Mouse (Mus musculus): ENCODE results near the gene Ube2t. TPM values are rescaled to one million over a fixed set of nuclear protein-coding genes. Genes with fewer than 3 reads are reported as not detected.

Ube2t gene
- polyA plus RNA-seq, 1 experiment from 2014 or later: 58.0 TPM

DNA sequence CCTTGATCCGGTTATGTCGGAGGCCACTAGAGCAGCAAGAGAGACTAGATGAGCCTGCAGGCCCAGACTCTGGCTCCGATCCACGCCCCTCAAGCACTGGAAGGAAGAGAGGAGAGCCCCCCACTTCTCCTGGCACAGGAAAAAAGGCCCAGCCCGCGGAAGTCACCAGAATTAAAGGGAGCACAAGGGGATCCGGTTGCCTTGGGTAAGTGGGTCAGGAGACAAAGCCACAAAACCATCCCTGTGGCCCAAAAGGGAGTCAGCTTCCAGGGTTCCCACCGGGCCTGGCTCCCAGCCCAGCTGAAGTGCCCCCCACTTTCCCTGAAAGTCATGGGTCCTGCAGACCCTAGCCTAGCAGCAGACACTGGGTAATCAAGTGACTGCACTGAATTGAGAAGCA is 35.9 kb downstream of the Ube2t start:
- Histone ChIP-seq H3K27me3 (ENCODE audit: poor library complexity, severe bottlenecking) (peaks cover 10% of the 10 kb centered on the region), H3K27ac (no peak overlapping the region), H3K4me1 (peaks cover 14% of the 10 kb centered on the region), H3K9me3 (no peaks in the 10 kb centered on the region), H3K4me3 (no peak overlapping the region), H3K36me3 (replicated peaks) (no peaks in the 10 kb centered on the region)
- DNase-seq (ENCODE audit: extremely low spot score, low spot score): no peak
- WGBS: 90% methylated on average over 8 of the region's 8 CpGs

- no peaks in the 10 kb centered on the region for H3K36me3 ChIP-seq (replicated peaks)
- peaks cover 16% of the 10 kb centered on the region for H3K4me1 ChIP-seq
- H3K9me3 ChIP-seq: no peaks in the 10 kb centered on the region
- no peak overlapping the region for H3K4me3 ChIP-seq
- H3K27ac ChIP-seq: no peak overlapping the region
- no peak for DNase-seq (ENCODE audit: extremely low spot score, low spot score)
- no peaks in the 10 kb centered on the region; the same call in 1 of the 2 replicates for H3K27me3 ChIP-seq (ENCODE audit: poor library complexity, severe bottlenecking)
- WGBS: 82% methylated on average over 9 of the region's 9 CpGs
Observed at GRCm38 (mm10) chr1:135000527-135000926, 38.2 kb downstream of the Ube2t start.

GRCm38 (mm10) chr1:135003346-135003745 is 41.0 kb downstream of the Ube2t start:
- DNase-seq (ENCODE audit: extremely low spot score, low spot score): no peak
- Histone ChIP-seq H3K27me3 (ENCODE audit: poor library complexity, severe bottlenecking) (no peaks in the 10 kb centered on the region; the same call in 1 of the 2 replicates), H3K4me3 (no peak overlapping the region), H3K27ac (no peak overlapping the region), H3K36me3 (replicated peaks) (no peaks in the 10 kb centered on the region), H3K4me1 (peaks cover 10% of the 10 kb centered on the region), H3K9me3 (no peaks in the 10 kb centered on the region)
- 55% methylated on average over 4 of the region's 4 CpGs for WGBS

DNA sequence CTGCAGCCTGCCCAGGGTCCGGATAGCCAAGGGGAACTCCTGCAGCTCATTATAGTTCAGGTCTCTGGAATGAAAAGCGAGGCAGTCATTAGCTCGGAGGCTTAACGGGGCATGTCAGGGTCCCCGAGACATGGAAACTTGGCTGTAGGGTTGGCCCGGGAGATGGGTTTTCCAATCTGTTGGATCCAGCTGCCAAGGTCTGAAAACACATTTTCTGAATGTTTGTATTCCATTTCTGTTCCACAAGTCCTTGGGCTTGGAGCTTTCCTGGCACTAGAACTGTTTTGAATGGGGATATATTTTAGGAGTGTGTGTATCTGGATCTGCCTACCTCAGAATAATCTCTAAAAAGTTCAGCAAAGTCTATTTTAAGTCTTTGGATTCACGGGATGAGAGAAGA is 43.3 kb downstream of the Ube2t start:
- H3K4me1 ChIP-seq: peaks cover 10% of the 10 kb centered on the region
- 76% methylated on average over 7 of the region's 7 CpGs for WGBS
- no peaks in the 10 kb centered on the region for H3K9me3 ChIP-seq
- no peak overlapping the region for H3K4me3 ChIP-seq
- H3K36me3 ChIP-seq (replicated peaks): no peaks in the 10 kb centered on the region
- peaks cover 4% of the 10 kb centered on the region; the same call in 1 of the 2 replicates for H3K27me3 ChIP-seq (ENCODE audit: poor library complexity, severe bottlenecking)
- H3K27ac ChIP-seq: no peak overlapping the region
- no peak for DNase-seq (ENCODE audit: extremely low spot score, low spot score)

DNA sequence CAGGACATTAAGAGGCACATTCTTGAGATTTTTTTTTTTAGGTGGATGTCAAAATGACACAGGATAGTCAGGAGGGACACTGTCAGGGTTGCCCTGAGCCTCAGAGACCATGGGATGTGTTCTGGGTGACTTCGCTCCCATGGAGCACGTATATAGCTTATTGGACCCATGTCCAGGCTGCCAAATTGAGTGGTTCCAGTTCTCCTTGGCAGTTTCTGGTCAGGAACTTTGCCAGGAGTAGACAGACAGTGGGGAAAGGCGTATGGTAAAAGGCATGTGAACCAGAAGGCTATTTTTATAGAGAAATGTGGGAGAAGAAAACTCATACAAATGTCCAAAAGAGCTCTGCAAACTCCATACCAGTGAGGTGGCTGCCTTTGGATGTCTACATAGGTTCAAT is 47.5 kb downstream of the Ube2t start:
- H3K4me1 ChIP-seq: peaks cover 1% of the 10 kb centered on the region; the same call in 1 of the 2 replicates
- WGBS: 84% methylated on average over 3 of the region's 3 CpGs
- H3K9me3 ChIP-seq: no peaks in the 10 kb centered on the region
- no peak overlapping the region for H3K27ac ChIP-seq
- no peaks in the 10 kb centered on the region for H3K36me3 ChIP-seq (replicated peaks)
- H3K4me3 ChIP-seq: no peak overlapping the region
- DNase-seq (ENCODE audit: extremely low spot score, low spot score): no peak
- H3K27me3 ChIP-seq (ENCODE audit: poor library complexity, severe bottlenecking): peaks cover 4% of the 10 kb centered on the region; the same call in 1 of the 2 replicates

- 93% methylated on average over 5 of the region's 5 CpGs for WGBS
- Histone ChIP-seq H3K36me3 (replicated peaks) (no peaks in the 10 kb centered on the region), H3K9me3 (no peaks in the 10 kb centered on the region)
Observed at GRCm38 (mm10) chr1:135011912-135012311, 49.5 kb downstream of the Ube2t start.

DNA sequence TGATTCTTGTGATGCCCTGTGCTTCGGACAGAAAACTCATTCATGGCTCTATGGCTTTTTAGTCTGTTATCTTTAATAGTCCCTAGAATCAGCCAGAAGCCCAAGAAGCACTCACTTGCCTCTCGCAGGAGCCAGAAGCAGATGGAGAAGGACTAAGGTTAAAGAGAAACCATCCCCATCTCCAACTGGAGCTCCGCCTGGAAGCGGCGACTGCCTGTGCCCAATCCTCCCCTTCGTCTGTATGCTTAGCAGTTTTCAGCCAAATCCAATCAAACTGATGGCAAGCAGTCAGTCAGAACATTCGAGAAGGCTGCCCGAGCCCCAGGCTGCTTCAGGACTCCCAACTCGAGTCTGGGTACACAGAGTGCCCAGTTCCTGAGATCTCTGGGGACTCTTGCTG is 50.1 kb downstream of the Ube2t start:
- DNase-seq (ENCODE audit: extremely low spot score, low spot score): no peak
- Histone ChIP-seq H3K4me1 (peaks cover 5% of the 10 kb centered on the region; the same call in 1 of the 2 replicates), H3K9me3 (no peaks in the 10 kb centered on the region), H3K27ac (no peak overlapping the region), H3K4me3 (no peak overlapping the region), H3K36me3 (replicated peaks) (no peaks in the 10 kb centered on the region), H3K27me3 (ENCODE audit: poor library complexity, severe bottlenecking) (peaks cover 4% of the 10 kb centered on the region; the same call in 1 of the 2 replicates)
- 82% methylated on average over 9 of the region's 9 CpGs for WGBS

More at GRCm38 (mm10) chr1:135011912-135012311, 49.5 kb downstream of the Ube2t start:
- DNase-seq (ENCODE audit: extremely low spot score, low spot score): no peak
- Histone ChIP-seq H3K27me3 (ENCODE audit: poor library complexity, severe bottlenecking) (peaks cover 4% of the 10 kb centered on the region; the same call in 1 of the 2 replicates), H3K4me3 (no peak overlapping the region), H3K27ac (no peak overlapping the region), H3K4me1 (peaks cover 5% of the 10 kb centered on the region; the same call in 1 of the 2 replicates)

DNA sequence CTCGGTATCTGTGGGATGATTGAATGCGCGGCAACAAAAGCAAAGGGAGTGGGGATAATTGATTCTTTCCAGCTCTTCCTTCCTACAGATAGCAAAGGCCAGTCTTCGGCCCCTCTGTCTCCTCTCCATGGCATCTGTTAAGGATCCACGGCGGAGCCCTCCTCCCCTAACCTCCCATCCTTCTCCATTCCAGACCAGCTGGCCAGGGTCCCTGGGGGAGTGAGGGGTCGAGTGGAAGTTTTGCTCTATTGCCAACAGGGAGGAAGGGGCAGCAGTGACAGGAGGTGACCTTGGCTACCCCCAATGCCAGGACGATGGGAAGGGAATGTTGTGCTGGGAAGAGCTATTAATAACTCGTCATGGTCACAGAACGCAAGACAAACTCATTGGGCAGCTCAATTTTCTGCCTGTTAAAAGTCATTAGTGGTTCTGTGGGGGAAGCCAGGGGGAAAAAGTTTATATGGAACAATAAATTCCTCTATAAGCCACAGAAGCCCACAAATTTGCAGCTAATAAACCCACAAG is 52.6 kb downstream of the Ube2t start:
- H3K27me3 ChIP-seq (ENCODE audit: poor library complexity, severe bottlenecking): peaks cover 4% of the 10 kb centered on the region
- 61% methylated on average over 10 of the region's 10 CpGs for WGBS
- no peaks in the 10 kb centered on the region for H3K9me3 ChIP-seq
- no peaks in the 10 kb centered on the region for H3K36me3 ChIP-seq (replicated peaks)
- no peak overlapping the region for H3K27ac ChIP-seq
- H3K4me3 ChIP-seq: no peak overlapping the region
- peaks cover 23% of the 10 kb centered on the region for H3K4me1 ChIP-seq
- no peak for DNase-seq (ENCODE audit: extremely low spot score, low spot score)

GRCm38 (mm10) chr1:135016907-135017655 is 54.7 kb downstream of the Ube2t start:
- Histone ChIP-seq H3K4me1 (peaks cover 34% of the 10 kb centered on the region), H3K9me3 (no peaks in the 10 kb centered on the region), H3K36me3 (replicated peaks) (no peaks in the 10 kb centered on the region), H3K4me3 (no peak overlapping the region), H3K27ac (no peak overlapping the region), H3K27me3 (ENCODE audit: poor library complexity, severe bottlenecking) (no peaks in the 10 kb centered on the region; the same call in 1 of the 2 replicates)
- DNase-seq (ENCODE audit: extremely low spot score, low spot score): no peak
- 83% methylated on average over 10 of the region's 10 CpGs for WGBS

GRCm38 (mm10) chr1:135017656-135018015 is 55.3 kb downstream of the Ube2t start:
- Histone ChIP-seq H3K4me1 (peaks cover 34% of the 10 kb centered on the region), H3K9me3 (no peaks in the 10 kb centered on the region), H3K27ac (no peak overlapping the region), H3K4me3 (no peak overlapping the region), H3K36me3 (replicated peaks) (no peaks in the 10 kb centered on the region), H3K27me3 (ENCODE audit: poor library complexity, severe bottlenecking) (no peaks in the 10 kb centered on the region; the same call in 1 of the 2 replicates)
- DNase-seq (ENCODE audit: extremely low spot score, low spot score): no peak
- 87% methylated on average over 2 of the region's 2 CpGs for WGBS

- no peaks in the 10 kb centered on the region for H3K36me3 ChIP-seq (replicated peaks)
- H3K9me3 ChIP-seq: no peaks in the 10 kb centered on the region
- H3K27ac ChIP-seq: peak overlapping the region; percentile 57; the same call in 1 of the 2 replicates
- H3K4me3 ChIP-seq: no peak overlapping the region
- DNase-seq (ENCODE audit: extremely low spot score, low spot score): no peak
- 54% methylated on average over 13 of the region's 13 CpGs for WGBS
- H3K27me3 ChIP-seq (ENCODE audit: poor library complexity, severe bottlenecking): no peaks in the 10 kb centered on the region; the same call in 1 of the 2 replicates
- peaks cover 34% of the 10 kb centered on the region for H3K4me1 ChIP-seq
Observed at GRCm38 (mm10) chr1:135019087-135019774, 56.9 kb downstream of the Ube2t start.

DNA sequence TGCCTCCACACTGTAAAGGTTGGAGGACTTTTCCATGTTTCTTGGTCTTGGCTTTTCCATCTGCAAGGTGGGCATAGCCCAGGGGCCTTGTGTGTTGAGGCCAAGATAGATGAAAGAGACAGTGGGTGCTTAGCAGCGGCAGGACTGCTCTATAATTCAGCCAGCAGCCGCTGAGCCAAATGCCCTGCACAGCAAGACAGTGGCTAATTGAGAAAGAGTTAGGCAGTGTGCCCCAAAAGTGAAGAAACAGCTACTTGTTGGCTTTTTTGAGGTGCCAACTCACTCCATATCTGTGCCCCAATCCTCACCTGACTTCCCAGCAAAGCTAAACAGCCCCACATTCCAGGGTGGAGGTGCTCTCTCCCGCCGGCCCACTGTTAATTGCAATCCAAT is 57.4 kb downstream of the Ube2t start:
- no peak for DNase-seq (ENCODE audit: extremely low spot score, low spot score)
- 79% methylated on average over 4 of the region's 4 CpGs for WGBS
- Histone ChIP-seq H3K27ac (no peak overlapping the region), H3K9me3 (no peaks in the 10 kb centered on the region), H3K36me3 (replicated peaks) (no peaks in the 10 kb centered on the region), H3K27me3 (ENCODE audit: poor library complexity, severe bottlenecking) (no peaks in the 10 kb centered on the region; the same call in 1 of the 2 replicates), H3K4me3 (no peak overlapping the region), H3K4me1 (peaks cover 34% of the 10 kb centered on the region)

All from forebrain, embryonic 10.5 days (tissue).